Mouse (Mus musculus): ENCODE measurements around the gene Narfl. TPM values are rescaled to one million over a fixed set of nuclear protein-coding genes. Genes with fewer than 3 reads are reported as not detected.
"Not testable (repeated sequence)": the region's sequence is repeated elsewhere in the genome, so short reads cannot be mapped to it uniquely, and the experiment has no call there.

Narfl gene
- 10 to 100 TPM; 25.7 to 26.9 TPM for total RNA-seq (2021)
- long read RNA-seq, transcript Narfl-201 (11 exons, 2,555 nt) = major isoform, 30 of 36 reads
- long read RNA-seq, partial matches to known transcripts = 1 of 36 reads
- long read RNA-seq, other reads (novel, unspliced or antisense) = 5 of 36 reads

- DNase-seq (ENCODE audit: low spot score in 2 of 2) = peak; percentile 99
Observed at GRCm38 (mm10) chr17:25773549-25774120, at the start of gene Narfl. Narfl (plus strand) TSS chr17:25773776.

- no peak for DNase-seq (ENCODE audit: low spot score in 2 of 2)
Observed at GRCm38 (mm10) chr17:25723919-25724318, 49.7 kb upstream of the Narfl start.

GRCm38 (mm10) chr17:25725264-25725663 is 48.3 kb upstream of the Narfl start:
- DNase-seq (ENCODE audit: low spot score in 2 of 2) = no peak

- peak; percentile 98 for DNase-seq (ENCODE audit: low spot score in 2 of 2)
Observed at GRCm38 (mm10) chr17:25727265-25728008, 46.1 kb upstream of the Narfl start, which contains the start of the genes Chtf18 and Rpusd1. Chtf18 (minus strand) TSS chr17:25727419. Rpusd1 (plus strand) TSS chr17:25727670.

- DNase-seq (ENCODE audit: low spot score in 2 of 2) = peak in 1 of 2 experiments; percentile 48
Observed at GRCm38 (mm10) chr17:25728009-25728270, 45.6 kb upstream of the Narfl start.

- DNase-seq (ENCODE audit: low spot score in 2 of 2) = peak; percentile 91 to 92
Observed at GRCm38 (mm10) chr17:25732082-25732481, 41.5 kb upstream of the Narfl start.

- no peak for DNase-seq (ENCODE audit: low spot score in 2 of 2)
Observed at GRCm38 (mm10) chr17:25735246-25735645, 38.3 kb upstream of the Narfl start.

- no peak for DNase-seq (ENCODE audit: low spot score in 2 of 2)
Observed at GRCm38 (mm10) chr17:25735745-25736144, 37.8 kb upstream of the Narfl start, which contains the start of gene Mslnl. Mslnl (plus strand) TSS chr17:25736042.

GRCm38 (mm10) chr17:25738861-25739260 is 34.7 kb upstream of the Narfl start:
- DNase-seq (ENCODE audit: low spot score in 2 of 2) = no peak

- DNase-seq (ENCODE audit: low spot score in 2 of 2) = not testable (repeated sequence)
Observed at GRCm38 (mm10) chr17:25741471-25741870, 32.1 kb upstream of the Narfl start.

- no peak for DNase-seq (ENCODE audit: low spot score in 2 of 2)
Observed at GRCm38 (mm10) chr17:25743831-25744230, 29.7 kb upstream of the Narfl start.

GRCm38 (mm10) chr17:25744311-25744710 is 29.3 kb upstream of the Narfl start:
- DNase-seq (ENCODE audit: low spot score in 2 of 2) = no peak

GRCm38 (mm10) chr17:25748238-25748637 is 25.3 kb upstream of the Narfl start:
- DNase-seq (ENCODE audit: low spot score in 2 of 2) = no peak

- DNase-seq (ENCODE audit: low spot score in 2 of 2) = no peak
Observed at GRCm38 (mm10) chr17:25749314-25749713, 24.3 kb upstream of the Narfl start.

GRCm38 (mm10) chr17:25751446-25751845 is 22.1 kb upstream of the Narfl start:
- peak; percentile 60 to 63 for DNase-seq (ENCODE audit: low spot score in 2 of 2)

GRCm38 (mm10) chr17:25754241-25754640 is 19.3 kb upstream of the Narfl start, which contains the start of gene Msln:
Msln (minus strand) TSS chr17:25754378.
- DNase-seq (ENCODE audit: low spot score in 2 of 2) = no peak

- DNase-seq (ENCODE audit: low spot score in 2 of 2) = no peak
Observed at GRCm38 (mm10) chr17:25755086-25755485, 18.5 kb upstream of the Narfl start.

- DNase-seq (ENCODE audit: low spot score in 2 of 2) = no peak
Observed at GRCm38 (mm10) chr17:25755627-25756377, 17.8 kb upstream of the Narfl start.

GRCm38 (mm10) chr17:25756378-25757242 is 17.0 kb upstream of the Narfl start:
- no peak for DNase-seq (ENCODE audit: low spot score in 2 of 2)

- no peak for DNase-seq (ENCODE audit: low spot score in 2 of 2)
Observed at GRCm38 (mm10) chr17:25757691-25758090, 15.9 kb upstream of the Narfl start.

- DNase-seq (ENCODE audit: low spot score in 2 of 2) = no peak
Observed at GRCm38 (mm10) chr17:25760148-25760547, 13.4 kb upstream of the Narfl start.

All from layer of hippocampus, postnatal 10 days (tissue).